Mouse (Mus musculus): Measurements from ENCODE around the gene Tmem120b. TPM values are rescaled to one million over a fixed set of nuclear protein-coding genes. Genes with fewer than 3 reads are reported as not detected.
A peak's percentile ranks its signal among the peaks of the same experiment; 100 is the strongest.

Tmem120b gene
- polyA plus RNA-seq, 2 experiments, result 13.8 to 21.0 TPM

- 69% methylated on average over 7 of the region's 7 CpGs for WGBS
- DNase-seq (ENCODE audit: low spot score), result no peak
- peaks cover 7% of the 10 kb centered on the region; the same call in 1 of the 2 replicates for H3K36me3 ChIP-seq (ENCODE audit: control insufficient read depth, insufficient read depth, low read length)
- H3K27ac ChIP-seq (replicated peaks; ENCODE audit: low read depth, low read length), result no peak overlapping the region
- ATAC-seq (ENCODE audit: low FRiP score, low read depth), result no peak
- no peaks in the 10 kb centered on the region for H3K27me3 ChIP-seq (ENCODE audit: control insufficient read depth, insufficient read depth, low read length)
- H3K9me3 ChIP-seq (ENCODE audit: control insufficient read depth, low read length), result no peaks in the 10 kb centered on the region
- no peak for TF ChIP-seq POLR2A (IDR thresholded peaks at IDR 0.05; ENCODE audit: borderline replicate concordance, extremely low read depth, insufficient read depth, insufficient read length)
- no peaks in the 10 kb centered on the region for H3K4me1 ChIP-seq (ENCODE audit: control insufficient read depth, insufficient read depth, low read length)
- H3K9ac ChIP-seq (ENCODE audit: low read depth, low read length, severe bottlenecking), result no peak overlapping the region
- H3K4me2 ChIP-seq (replicated peaks; ENCODE audit: low read depth, low read length, severe bottlenecking), result no peak overlapping the region
- H3K4me3 ChIP-seq (replicated peaks; ENCODE audit: low read length), result no peak overlapping the region
These were observed 34.2 kb downstream of the Tmem120b start for GRCm38 (mm10) chr5:123102376-123102775.

- no peaks in the 10 kb centered on the region for H3K9me3 ChIP-seq (ENCODE audit: control insufficient read depth, low read length)
- H3K4me2 ChIP-seq (replicated peaks; ENCODE audit: low read depth, low read length, severe bottlenecking), result no peak overlapping the region
- H3K4me1 ChIP-seq (ENCODE audit: control insufficient read depth, insufficient read depth, low read length), result no peaks in the 10 kb centered on the region
- no peak for DNase-seq (ENCODE audit: low spot score)
- no peak overlapping the region for H3K27ac ChIP-seq (replicated peaks; ENCODE audit: low read depth, low read length)
- peaks cover 7% of the 10 kb centered on the region; the same call in 1 of the 2 replicates for H3K36me3 ChIP-seq (ENCODE audit: control insufficient read depth, insufficient read depth, low read length)
- no peak overlapping the region for H3K4me3 ChIP-seq (replicated peaks; ENCODE audit: low read length)
- no peak for TF ChIP-seq POLR2A (IDR thresholded peaks at IDR 0.05; ENCODE audit: borderline replicate concordance, extremely low read depth, insufficient read depth, insufficient read length)
- WGBS, result 57% methylated on average over 8 of the region's 8 CpGs
- no peaks in the 10 kb centered on the region for H3K27me3 ChIP-seq (ENCODE audit: control insufficient read depth, insufficient read depth, low read length)
- no peak overlapping the region for H3K9ac ChIP-seq (ENCODE audit: low read depth, low read length, severe bottlenecking)
- ATAC-seq (ENCODE audit: low FRiP score, low read depth), result peak; percentile 23; the same call in 1 of the 2 replicates
These were observed 35.3 kb downstream of the Tmem120b start for GRCm38 (mm10) chr5:123103556-123103955.

- no peak overlapping the region for H3K4me3 ChIP-seq (replicated peaks; ENCODE audit: low read length)
- no peak overlapping the region for H3K4me2 ChIP-seq (replicated peaks; ENCODE audit: low read depth, low read length, severe bottlenecking)
- no peaks in the 10 kb centered on the region for H3K27me3 ChIP-seq (ENCODE audit: control insufficient read depth, insufficient read depth, low read length)
- H3K4me1 ChIP-seq (ENCODE audit: control insufficient read depth, insufficient read depth, low read length), result peaks cover 6% of the 10 kb centered on the region
- H3K9me3 ChIP-seq (ENCODE audit: control insufficient read depth, low read length), result no peaks in the 10 kb centered on the region
- H3K27ac ChIP-seq (replicated peaks; ENCODE audit: low read depth, low read length), result no peak overlapping the region
- no peak for DNase-seq (ENCODE audit: low spot score)
- H3K9ac ChIP-seq (ENCODE audit: low read depth, low read length, severe bottlenecking), result no peak overlapping the region
- ATAC-seq (ENCODE audit: low FRiP score, low read depth), result no peak
- 0 out of 2 replicates have a peak, but pooled peaks cover 3% of the 10 kb centered on the region for H3K36me3 ChIP-seq (ENCODE audit: control insufficient read depth, insufficient read depth, low read length)
- WGBS, result 85% methylated on average over 6 of the region's 6 CpGs
- TF ChIP-seq POLR2A (IDR thresholded peaks at IDR 0.05; ENCODE audit: borderline replicate concordance, extremely low read depth, insufficient read depth, insufficient read length), result no peak
These were observed 36.6 kb downstream of the Tmem120b start for GRCm38 (mm10) chr5:123104769-123105168.

GRCm38 (mm10) chr5:123109452-123110203 is 41.4 kb downstream of the Tmem120b start:
- WGBS, result 30% methylated on average over 13 of the region's 13 CpGs
- Histone ChIP-seq H3K9me3 (ENCODE audit: control insufficient read depth, low read length) (no peaks in the 10 kb centered on the region), H3K9ac (ENCODE audit: low read depth, low read length, severe bottlenecking) (no peak overlapping the region), H3K4me1 (ENCODE audit: control insufficient read depth, insufficient read depth, low read length) (peaks cover 14% of the 10 kb centered on the region), H3K27ac (replicated peaks; ENCODE audit: low read depth, low read length) (no peak overlapping the region), H3K4me2 (replicated peaks; ENCODE audit: low read depth, low read length, severe bottlenecking) (peak overlapping the region; percentile 19; the same call in 1 of the 2 replicates), H3K27me3 (ENCODE audit: control insufficient read depth, insufficient read depth, low read length) (no peaks in the 10 kb centered on the region), H3K36me3 (ENCODE audit: control insufficient read depth, insufficient read depth, low read length) (no peaks in the 10 kb centered on the region), H3K4me3 (replicated peaks; ENCODE audit: low read length) (no peak overlapping the region)
- no peak for ATAC-seq (ENCODE audit: low FRiP score, low read depth)
- DNase-seq (ENCODE audit: low spot score), result peak; percentile 35
- no peak for TF ChIP-seq POLR2A (IDR thresholded peaks at IDR 0.05; ENCODE audit: borderline replicate concordance, extremely low read depth, insufficient read depth, insufficient read length)

- H3K9ac ChIP-seq (ENCODE audit: low read depth, low read length, severe bottlenecking), result no peak overlapping the region
- ATAC-seq (ENCODE audit: low FRiP score, low read depth) (0 out of 2 replicates have a peak, but pooled peaks have one; percentile 13), DNase-seq (ENCODE audit: low spot score) (peak; percentile 57)
- TF ChIP-seq POLR2A (IDR thresholded peaks at IDR 0.05; ENCODE audit: borderline replicate concordance, extremely low read depth, insufficient read depth, insufficient read length), result no peak
- no peaks in the 10 kb centered on the region for H3K9me3 ChIP-seq (ENCODE audit: control insufficient read depth, low read length)
- no peaks in the 10 kb centered on the region for H3K27me3 ChIP-seq (ENCODE audit: control insufficient read depth, insufficient read depth, low read length)
- no peaks in the 10 kb centered on the region for H3K36me3 ChIP-seq (ENCODE audit: control insufficient read depth, insufficient read depth, low read length)
- no peak overlapping the region for H3K4me2 ChIP-seq (replicated peaks; ENCODE audit: low read depth, low read length, severe bottlenecking)
- H3K27ac ChIP-seq (replicated peaks; ENCODE audit: low read depth, low read length), result no peak overlapping the region
- 29% methylated on average over 13 of the region's 13 CpGs for WGBS
- H3K4me3 ChIP-seq (replicated peaks; ENCODE audit: low read length), result no peak overlapping the region
- peaks cover 14% of the 10 kb centered on the region for H3K4me1 ChIP-seq (ENCODE audit: control insufficient read depth, insufficient read depth, low read length)
These were observed 42.1 kb downstream of the Tmem120b start for GRCm38 (mm10) chr5:123110296-123110721.

Measured in limb, embryonic 14.5 days (tissue).